Mouse (Mus musculus): ENCODE results near the gene Crhr2.

- no peak for TF ChIP-seq TAL1 (IDR thresholded peaks at IDR 0.05; ENCODE audit: low read length)
- no peak for TF ChIP-seq GATA1 (IDR thresholded peaks at IDR 0.05; ENCODE audit: low read length)
Measured at GRCm38 (mm10) chr6:55163046-55163584, 30.3 kb upstream of the Crhr2 start.
